Mouse (Mus musculus) embryonic fibroblast, embryonic 13.5 days (primary cell): ENCODE measurements around the gene Gsap. TPM values are rescaled to one million over a fixed set of nuclear protein-coding genes. Genes with fewer than 3 reads are reported as not detected.

Source experiments
- H3K27ac ChIP-seq: 2 replicates; pipeline ENCODE4 v1.5.1; 2012; ENCODE audit warnings: low read length, control low read depth, inconsistent platforms; ENCODE audit not compliant: insufficient read depth
- H3K4me1 ChIP-seq: 2 replicates; pipeline ENCODE4 v1.6.1; 2011; ENCODE audit warnings: low read length; ENCODE audit not compliant: control insufficient read depth, insufficient read depth
- H3K4me3 ChIP-seq: 2 replicates; pipeline ENCODE4 v1.5.1; 2011; ENCODE audit warnings: mild to moderate bottlenecking, control low read depth, low read length; ENCODE audit not compliant: insufficient read depth
- CTCF ChIP-seq: IDR thresholded peaks from 2 replicates; pipeline ENCODE4 v1.5.1; 2011; ENCODE audit warnings: mild to moderate bottlenecking, control low read depth, low read length, moderate library complexity, borderline replicate concordance; ENCODE audit not compliant: insufficient read depth
- POLR2A ChIP-seq: IDR thresholded peaks from 2 replicates; pipeline ENCODE4 v1.6.1; 2011; ENCODE audit warnings: low read depth, mild to moderate bottlenecking, control low read depth, low read length, moderate library complexity
- polyA plus RNA-seq: library from polyadenylated mRNA; stranded (reverse); fragments of >200 nt; gene quantifications from 2 replicates; pipeline ENCODE4 v1.2.4, GENCODE M21; 2011; ENCODE audit warnings: low read depth; ENCODE audit not compliant: missing spikeins, insufficient read length

Gene Gsap
- polyA plus RNA-seq, 1 experiment = 4.6 TPM

DNA sequence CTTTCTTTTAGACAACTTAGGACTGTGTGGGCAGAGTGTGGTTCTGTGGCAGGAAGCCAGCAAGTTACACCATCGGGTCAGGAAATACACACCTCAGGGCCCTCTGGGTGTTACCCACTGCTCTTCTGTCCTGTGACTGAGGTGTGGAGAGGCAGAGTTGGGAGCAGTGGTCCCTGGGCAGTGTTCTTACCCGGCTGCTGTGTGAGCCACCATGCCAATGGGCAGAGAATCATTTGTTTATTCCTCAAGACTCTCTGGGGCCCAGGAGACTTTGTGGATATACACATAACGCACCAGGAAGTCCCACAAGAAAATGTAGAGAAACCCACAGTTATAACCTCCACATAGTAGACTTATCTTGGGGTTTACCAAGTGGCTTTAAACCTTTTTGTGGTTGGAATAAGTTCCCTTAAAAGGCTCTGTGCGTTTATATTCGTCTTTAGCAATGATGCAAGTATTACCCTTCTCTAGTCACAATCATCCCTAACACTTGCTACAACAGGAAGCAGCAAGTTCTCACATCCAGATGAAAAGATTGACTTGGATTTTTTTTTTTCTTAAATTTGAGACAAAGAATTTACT lies 69.6 kb downstream of the Gsap start:
- Histone ChIP-seq H3K4me3 (no peak overlapping the region), H3K27ac (no peak overlapping the region), H3K4me1 (no peaks in the 10 kb centered on the region; the same call in 1 of the 2 replicates)
- TF ChIP-seq CTCF (no peak), POLR2A (no peak)

DNA sequence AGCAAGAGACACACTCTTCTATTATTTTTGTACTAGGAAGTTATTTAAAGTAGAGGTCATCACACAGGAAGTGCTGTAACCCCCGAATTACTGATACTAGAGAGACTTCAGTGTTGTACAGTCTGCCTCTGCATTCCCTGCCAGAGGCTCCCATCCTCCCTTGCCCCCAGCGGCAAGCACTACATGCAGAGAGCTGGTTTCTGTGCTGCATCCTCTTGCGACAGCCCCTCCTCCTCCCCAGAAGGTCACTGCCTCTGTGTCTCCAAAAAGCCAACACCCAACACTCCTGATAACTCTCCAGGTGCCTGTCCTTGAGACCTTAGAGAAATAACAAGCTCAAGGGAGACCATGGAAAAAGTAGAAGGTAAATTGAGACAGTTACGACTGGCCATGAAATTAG lies 71.1 kb downstream of the Gsap start:
- no peak for TF ChIP-seq POLR2A
- TF ChIP-seq CTCF = no peak
- Histone ChIP-seq H3K4me1 (peaks cover 5% of the 10 kb centered on the region), H3K4me3 (no peak overlapping the region), H3K27ac (no peak overlapping the region)

DNA sequence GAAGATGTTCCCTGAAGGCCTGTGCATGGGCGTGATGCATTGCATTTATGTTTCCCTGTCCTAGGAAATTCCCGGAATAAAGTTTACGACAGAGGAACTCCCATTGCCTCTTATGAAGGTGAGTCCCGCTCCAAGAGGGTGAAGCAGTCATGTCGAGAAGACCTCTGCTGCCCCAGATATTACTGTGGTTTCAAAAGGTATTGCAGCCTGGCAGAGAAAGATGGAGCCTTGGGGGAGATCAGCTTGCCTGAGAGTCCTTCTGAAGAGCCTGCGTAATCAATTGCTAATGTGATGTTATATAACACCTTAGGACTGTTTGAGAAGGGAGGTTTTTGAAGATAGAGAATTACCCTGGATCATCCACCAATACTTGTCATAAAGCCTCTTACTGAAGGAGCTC lies 71.8 kb downstream of the Gsap start:
- peaks cover 5% of the 10 kb centered on the region for H3K4me1 ChIP-seq
- H3K27ac ChIP-seq = no peak overlapping the region
- no peak overlapping the region for H3K4me3 ChIP-seq
- TF ChIP-seq POLR2A (no peak), CTCF (no peak)

DNA sequence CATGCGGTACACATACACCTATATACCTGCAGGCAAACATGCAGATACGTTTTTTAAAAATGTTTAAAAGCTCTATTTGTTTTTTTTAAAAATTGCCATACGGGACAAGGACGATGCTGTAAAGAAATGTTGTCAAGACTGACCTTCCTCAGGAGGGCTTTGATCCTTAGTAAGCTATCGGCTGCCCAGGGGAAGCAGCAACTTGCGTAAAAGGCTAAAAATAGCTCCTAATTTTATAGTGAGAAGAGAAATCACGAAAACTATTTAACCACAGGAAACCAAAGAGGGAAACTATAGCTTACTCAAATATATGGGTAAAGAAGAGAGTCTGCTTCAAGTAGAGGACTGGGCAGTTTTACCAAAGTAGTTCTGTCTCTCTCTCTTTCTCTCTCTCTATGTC lies 74.7 kb downstream of the Gsap start:
- TF ChIP-seq CTCF = no peak
- no peak for TF ChIP-seq POLR2A
- H3K27ac ChIP-seq = 0 out of 2 replicates have a peak overlapping the region, but pooled peaks have one; percentile 6
- no peak overlapping the region for H3K4me3 ChIP-seq
- peaks cover 5% of the 10 kb centered on the region for H3K4me1 ChIP-seq

DNA sequence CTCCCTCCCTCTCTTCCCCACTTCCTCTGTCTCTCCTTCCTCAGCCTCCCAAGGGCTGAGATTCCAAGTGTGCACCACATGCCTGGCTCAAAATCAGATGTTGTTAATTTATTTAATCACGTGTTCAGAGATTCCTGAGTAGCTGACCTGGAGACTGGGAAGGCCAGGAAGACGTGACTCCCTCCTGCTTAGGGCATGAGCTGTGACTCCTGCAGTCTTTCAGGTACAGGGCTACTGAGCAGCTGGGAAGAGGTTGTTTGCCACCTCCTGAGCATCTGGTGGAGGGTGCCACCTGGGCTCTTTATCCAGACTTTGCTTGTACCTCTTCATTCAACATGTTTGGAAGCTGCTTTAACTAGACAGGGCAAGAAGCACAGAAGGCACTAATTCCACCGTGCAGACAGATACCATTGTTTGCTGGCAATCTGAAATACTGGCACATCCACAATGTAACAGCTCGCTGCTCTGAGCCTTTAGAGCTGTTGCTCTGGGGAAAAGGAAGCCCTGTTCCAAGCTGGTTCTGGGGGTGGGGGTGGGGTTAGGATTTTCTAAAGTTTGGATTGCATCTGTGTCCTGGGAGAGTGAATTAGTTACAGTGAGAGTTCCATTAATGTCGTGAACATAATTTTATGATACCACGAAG lies 75.3 kb downstream of the Gsap start:
- peaks cover 5% of the 10 kb centered on the region for H3K4me1 ChIP-seq
- TF ChIP-seq CTCF (no peak), POLR2A (no peak)
- peak overlapping the region; percentile 10 for H3K27ac ChIP-seq
- no peak overlapping the region for H3K4me3 ChIP-seq

DNA sequence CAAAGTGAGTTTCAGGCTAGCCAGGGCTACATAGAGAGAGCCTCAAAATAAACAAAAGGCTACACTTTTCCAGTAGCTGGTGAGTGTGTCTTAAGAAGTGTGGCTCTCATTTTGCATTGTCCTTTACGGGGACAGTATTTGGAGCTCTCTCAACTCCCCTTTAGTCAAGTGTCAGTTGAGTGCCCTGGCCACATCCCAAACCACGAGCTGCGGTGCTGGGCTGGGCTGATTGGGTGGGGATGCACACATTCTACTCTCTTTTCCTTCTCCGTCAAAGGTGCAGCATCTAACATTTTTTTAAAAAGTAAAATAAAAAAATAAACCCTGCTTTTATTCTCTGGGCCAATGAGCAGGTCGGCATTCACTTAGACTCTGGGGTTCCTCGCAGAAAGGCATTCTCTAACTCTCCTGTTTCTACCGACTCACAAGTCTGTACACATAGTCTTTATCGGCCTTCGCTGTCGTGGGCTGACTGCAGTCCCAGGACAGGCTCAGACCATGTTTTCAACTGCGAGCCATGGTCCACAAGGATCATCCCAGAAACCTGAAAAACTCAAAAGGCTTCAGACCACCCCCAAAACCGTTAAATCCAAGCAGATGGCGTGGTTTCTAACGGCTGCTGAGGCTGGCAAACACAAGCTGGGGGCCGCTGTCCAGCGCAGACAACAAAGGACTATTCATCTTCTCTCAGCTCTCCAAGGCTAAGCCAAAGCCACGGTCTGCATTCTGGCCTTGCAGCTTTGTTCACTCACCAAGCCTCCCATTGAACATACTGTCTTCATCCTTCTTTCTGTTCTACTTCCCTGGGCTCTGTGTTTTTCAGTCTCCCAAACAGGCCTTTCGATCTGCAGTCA lies 77.4 kb downstream of the Gsap start:
- H3K27ac ChIP-seq = no peak overlapping the region
- TF ChIP-seq CTCF (no peak), POLR2A (no peak)
- H3K4me3 ChIP-seq = no peak overlapping the region
- peaks cover 5% of the 10 kb centered on the region for H3K4me1 ChIP-seq

DNA sequence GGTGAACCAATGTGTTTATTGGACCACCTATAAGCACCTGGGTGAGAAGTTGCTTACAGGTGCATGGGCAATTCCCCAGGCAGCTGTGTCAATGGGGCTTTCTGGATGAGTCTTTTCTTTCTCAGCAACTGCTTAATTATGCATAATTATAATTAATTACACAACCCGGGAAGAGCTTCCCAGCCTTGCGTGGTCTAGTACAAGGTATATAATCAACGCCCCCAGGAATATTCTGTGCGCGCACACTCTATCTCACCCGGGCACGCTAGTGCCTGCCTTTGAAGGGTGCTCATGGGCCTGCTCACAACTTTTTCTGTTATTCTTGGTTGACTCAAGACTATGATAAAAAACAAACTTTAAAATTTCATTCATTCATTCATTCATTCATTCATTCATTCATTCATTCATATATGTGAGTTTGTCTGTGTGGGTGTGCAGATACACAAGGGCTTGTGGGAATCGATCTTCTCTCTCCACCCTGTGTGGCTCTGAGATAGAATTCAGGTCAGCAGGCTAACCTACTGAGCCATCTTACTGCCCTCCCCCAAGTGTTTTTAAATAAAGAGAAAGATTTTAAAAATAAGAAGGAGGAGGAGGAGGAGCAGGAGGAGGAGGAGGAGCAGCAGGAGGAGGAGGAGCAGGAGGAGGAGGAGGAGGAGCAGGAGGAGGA lies 78.4 kb downstream of the Gsap start:
- no peak for TF ChIP-seq CTCF
- TF ChIP-seq POLR2A = no peak
- H3K27ac ChIP-seq = no peak overlapping the region
- peaks cover 5% of the 10 kb centered on the region for H3K4me1 ChIP-seq
- no peak overlapping the region for H3K4me3 ChIP-seq

DNA sequence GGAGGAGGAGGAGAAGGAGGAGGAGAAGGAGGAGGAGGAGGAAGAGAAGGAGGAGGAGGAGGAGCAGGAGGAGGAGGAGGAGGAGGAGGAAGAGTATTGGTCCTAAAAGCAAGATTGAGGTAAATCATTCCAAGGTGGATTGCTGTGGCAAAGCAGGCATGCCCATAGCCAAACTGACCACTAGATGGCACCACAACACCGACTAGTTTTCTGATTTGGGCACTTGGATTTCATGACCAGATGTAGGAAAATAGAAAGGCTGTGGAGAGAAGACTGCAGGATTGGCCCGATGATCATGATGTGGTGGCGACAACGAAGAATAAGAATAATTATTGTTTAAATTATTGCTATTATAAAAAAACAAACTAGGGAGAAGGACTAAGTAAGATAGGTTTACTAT lies 79.0 kb downstream of the Gsap start:
- no peak overlapping the region for H3K4me3 ChIP-seq
- peaks cover 5% of the 10 kb centered on the region for H3K4me1 ChIP-seq
- no peak overlapping the region for H3K27ac ChIP-seq
- no peak for TF ChIP-seq POLR2A
- peak; percentile 82 for TF ChIP-seq CTCF

DNA sequence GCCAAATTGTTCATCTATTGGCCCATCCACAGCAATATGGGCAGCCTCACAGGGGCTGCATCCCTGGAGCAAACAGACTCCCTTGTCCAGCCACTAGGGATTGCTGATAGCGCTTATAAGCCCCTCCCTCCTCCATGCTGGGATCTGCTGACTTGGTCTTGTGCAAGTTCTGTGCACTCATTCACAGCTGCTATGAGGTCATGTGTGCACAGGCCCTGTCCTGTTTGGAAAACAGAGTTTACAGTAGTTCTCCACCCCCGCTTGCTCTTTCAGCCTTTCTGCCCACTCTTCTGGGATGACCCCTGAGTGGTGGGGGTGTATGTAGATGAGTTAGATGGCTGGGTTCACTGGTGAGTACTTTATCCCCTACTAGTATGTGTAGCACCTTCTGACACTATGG lies 81.0 kb downstream of the Gsap start:
- Histone ChIP-seq H3K27ac (no peak overlapping the region), H3K4me1 (no peaks in the 10 kb centered on the region), H3K4me3 (no peak overlapping the region)
- no peak for TF ChIP-seq POLR2A
- no peak for TF ChIP-seq CTCF

DNA sequence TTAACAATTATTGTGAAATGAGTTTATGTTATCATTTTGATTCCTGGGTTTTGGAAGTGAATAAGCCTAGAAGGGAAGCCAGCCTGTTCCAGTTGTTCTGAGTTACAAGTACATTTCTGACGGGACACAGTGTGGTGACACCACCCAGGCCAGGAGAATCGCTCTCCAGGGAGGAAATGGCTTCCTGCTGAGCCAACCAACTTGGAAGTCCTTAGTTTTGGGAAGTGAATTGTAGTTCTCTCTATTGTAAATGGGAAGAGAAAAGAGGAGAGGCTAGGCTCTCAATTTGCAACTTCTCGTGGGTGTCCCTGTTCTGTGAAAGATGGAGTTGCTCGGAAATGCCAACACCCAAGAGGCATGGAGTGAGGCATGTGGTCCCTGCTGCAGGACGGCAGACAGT lies 83.4 kb downstream of the Gsap start:
- Histone ChIP-seq H3K4me1 (no peaks in the 10 kb centered on the region), H3K27ac (no peak overlapping the region), H3K4me3 (no peak overlapping the region)
- TF ChIP-seq CTCF (no peak), POLR2A (no peak)

DNA sequence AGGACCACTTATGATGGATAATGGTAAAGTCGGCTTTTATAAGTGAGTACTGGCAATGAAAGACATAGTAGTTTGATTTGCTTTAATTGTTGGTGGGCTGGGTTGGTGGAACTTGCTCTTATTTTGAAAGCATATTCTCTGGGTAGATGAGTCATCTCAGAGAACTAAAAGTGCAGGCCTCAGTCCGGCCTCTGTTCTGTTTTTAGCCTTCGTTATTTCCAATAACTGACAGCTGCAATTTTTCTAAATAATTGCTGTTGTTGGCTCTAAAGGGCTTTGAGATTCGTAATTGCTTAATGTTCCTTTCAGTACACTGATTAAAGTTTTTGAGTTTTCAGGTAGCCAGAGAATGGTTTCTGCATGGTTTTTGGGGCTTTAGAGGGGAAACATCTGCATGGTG lies 84.7 kb downstream of the Gsap start:
- no peak overlapping the region for H3K4me3 ChIP-seq
- TF ChIP-seq POLR2A = no peak
- TF ChIP-seq CTCF = no peak

More for the DNA sequence above, 84.7 kb downstream of the Gsap start:
- Histone ChIP-seq H3K4me1 (no peaks in the 10 kb centered on the region), H3K27ac (peak overlapping the region; percentile 34; the same call in 1 of the 2 replicates)
